Mouse (Mus musculus) monocyte, adult 2 months (primary cell): ENCODE data around the gene Cmtm3.
A peak's percentile ranks its signal among the peaks of the same experiment; 100 is the strongest.
"Not testable (repeated sequence)": the region's sequence is repeated elsewhere in the genome, so short reads cannot be mapped to it uniquely, and the experiment has no call there.

Experiments used
- DNase-seq, 2 experiments: peaks; one replicate each; pipeline ENCODE4 v3.0.0; 2022; ENCODE audit warnings: low spot score in 2 of 2, low read depth in 1 of 2

Gene Cmtm3

GRCm38 (mm10) chr8:104339229-104339982 is at the start of gene Cmtm3:
Gene Cmtm3, plus strand, starts transcription at chr8:104339410.
- peak in 1 of 2 experiments; percentile 6 for DNase-seq

GRCm38 (mm10) chr8:104293081-104293480 is 46.1 kb upstream of the Cmtm3 start, which contains the start of gene Cmtm2a:
Gene Cmtm2a, minus strand, starts transcription at chr8:104293181.
- not testable (repeated sequence) for DNase-seq

GRCm38 (mm10) chr8:104294396-104294795 is 44.8 kb upstream of the Cmtm3 start:
- DNase-seq: no peak

GRCm38 (mm10) chr8:104301577-104301976 is 37.6 kb upstream of the Cmtm3 start:
- DNase-seq: not testable (repeated sequence)

GRCm38 (mm10) chr8:104302536-104302935 is 36.7 kb upstream of the Cmtm3 start:
- not testable (repeated sequence) for DNase-seq

- no peak for DNase-seq
These were observed 34.2 kb upstream of the Cmtm3 start for GRCm38 (mm10) chr8:104304962-104305361.

- DNase-seq: not testable (repeated sequence)
These were observed 30.9 kb upstream of the Cmtm3 start for GRCm38 (mm10) chr8:104308341-104308740.

GRCm38 (mm10) chr8:104309441-104310155 is 29.6 kb upstream of the Cmtm3 start, which contains the start of the genes Gm45711 and Cmtm1:
Gene Gm45711, minus strand, starts transcription at chr8:104310081.
Gene Cmtm1, minus strand, starts transcription at chr8:104310145.
- not testable (repeated sequence) for DNase-seq

GRCm38 (mm10) chr8:104312023-104312422 is 27.2 kb upstream of the Cmtm3 start:
- not testable (repeated sequence) for DNase-seq

- DNase-seq: no peak
These were observed 25.9 kb upstream of the Cmtm3 start for GRCm38 (mm10) chr8:104313311-104313710.

- DNase-seq: not testable (repeated sequence)
These were observed 17.9 kb upstream of the Cmtm3 start, which contains the start of gene Gm11020 for GRCm38 (mm10) chr8:104321267-104321666. Gene Gm11020, plus strand, starts transcription at chr8:104321567.

- not testable (repeated sequence) for DNase-seq
These were observed 17.3 kb upstream of the Cmtm3 start, which contains the start of gene Cmtm2b for GRCm38 (mm10) chr8:104321930-104322329. Gene Cmtm2b, plus strand, starts transcription at chr8:104322230.

GRCm38 (mm10) chr8:104332665-104333631 is 6.3 kb upstream of the Cmtm3 start:
- DNase-seq: no peak

GRCm38 (mm10) chr8:104333786-104334185 is 5.4 kb upstream of the Cmtm3 start:
- peak in 1 of 2 experiments; percentile 13 for DNase-seq

- no peak for DNase-seq
These were observed 5.0 kb upstream of the Cmtm3 start for GRCm38 (mm10) chr8:104334196-104334595.

GRCm38 (mm10) chr8:104336806-104337205 is 2.4 kb upstream of the Cmtm3 start:
- no peak for DNase-seq

GRCm38 (mm10) chr8:104337890-104338289 is 1.3 kb upstream of the Cmtm3 start:
- no peak for DNase-seq

- DNase-seq: no peak
These were observed 698 bp downstream of the Cmtm3 start for GRCm38 (mm10) chr8:104339983-104340232.

- DNase-seq: peak; percentile 57 to 75
These were observed 1.3 kb downstream of the Cmtm3 start for GRCm38 (mm10) chr8:104340233-104341105.

- peak; percentile 20 to 35 for DNase-seq
These were observed 1.9 kb downstream of the Cmtm3 start for GRCm38 (mm10) chr8:104341106-104341561.
